Mouse (Mus musculus): ENCODE data around the gene Supt6. TPM values are rescaled to one million over a fixed set of nuclear protein-coding genes. Genes with fewer than 3 reads are reported as not detected.
A peak's percentile ranks its signal among the peaks of the same experiment; 100 is the strongest.

The Supt6 gene
- total RNA-seq, 1 experiment from 2014 or later: 65.2 TPM

DNA sequence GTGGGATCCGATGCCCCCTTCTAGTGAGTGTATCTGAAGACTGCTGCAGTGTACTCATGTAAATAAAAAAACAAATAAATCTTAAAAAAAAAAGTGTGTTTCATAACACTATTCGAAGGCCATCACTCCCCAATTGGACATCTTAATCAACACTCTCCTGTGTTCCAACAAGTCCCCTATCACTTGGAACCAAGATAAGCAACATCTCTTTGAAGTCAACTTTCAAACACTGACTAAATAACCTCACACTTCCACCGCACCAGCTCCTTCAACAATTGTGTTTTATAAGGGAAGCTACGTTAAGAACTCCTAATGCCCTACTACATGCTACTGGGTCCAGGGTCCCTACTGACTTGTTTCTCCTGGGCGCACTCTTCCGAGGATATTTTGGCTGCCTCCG, 63.3 kb downstream of the Supt6 start:
- no peak for DNase-seq

DNA sequence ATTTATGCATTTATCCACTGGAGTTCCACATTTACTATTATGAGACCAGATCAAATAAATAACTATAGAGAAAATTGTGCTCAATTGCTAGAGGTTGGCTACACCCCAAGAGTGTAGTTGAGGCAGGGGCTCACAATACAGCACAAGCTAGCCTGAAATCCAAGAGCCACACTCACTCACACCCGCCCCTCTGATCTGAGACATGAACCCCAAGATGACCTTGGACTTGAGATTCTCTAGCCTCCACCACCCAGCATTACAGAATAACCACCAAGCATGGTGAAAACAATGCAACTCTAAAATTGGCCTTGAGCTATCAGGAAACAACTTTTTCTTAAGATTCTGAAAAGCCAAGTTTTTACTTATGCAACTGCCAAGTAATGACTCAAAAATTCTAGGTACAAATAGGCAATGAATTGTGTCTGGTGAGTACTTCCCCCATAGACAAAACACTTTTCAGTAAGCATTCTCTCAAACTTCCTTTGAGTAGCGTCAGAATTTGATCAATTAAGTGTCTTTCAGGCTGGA, 63.9 kb downstream of the Supt6 start:
- DNase-seq: no peak

DNA sequence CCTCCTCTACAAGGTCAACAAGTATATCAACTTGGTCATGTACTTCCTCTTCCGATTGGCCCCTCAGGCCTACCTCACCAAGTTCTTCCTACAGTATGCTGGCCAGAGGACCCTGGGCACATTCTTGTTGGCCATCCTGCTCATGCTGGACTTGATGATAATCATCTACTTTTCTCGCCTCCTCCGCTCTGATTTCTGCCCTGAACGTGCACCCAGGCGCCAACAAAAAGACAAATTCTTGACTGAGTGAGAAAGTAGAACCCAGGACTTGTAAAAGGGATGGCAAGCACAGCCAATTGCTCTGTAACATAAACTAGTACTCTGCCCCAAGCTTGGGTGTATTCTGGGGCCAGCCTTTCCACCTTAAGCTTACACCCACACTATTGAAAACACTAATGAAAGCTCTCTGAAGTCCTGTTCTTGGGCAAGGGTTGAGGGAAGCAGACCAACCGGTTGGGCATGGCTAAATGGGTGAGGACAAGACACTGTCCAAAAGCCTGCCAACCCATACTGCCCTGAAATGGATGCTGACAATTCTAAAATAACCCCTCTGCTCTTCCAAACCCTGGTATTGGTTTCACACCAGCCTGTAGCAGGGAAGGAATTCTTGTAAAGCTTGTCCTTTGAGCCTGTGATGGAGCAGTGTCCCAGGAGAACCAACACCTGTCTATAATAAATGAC, 65.6 kb downstream of the Supt6 start:
- DNase-seq: no peak

DNA sequence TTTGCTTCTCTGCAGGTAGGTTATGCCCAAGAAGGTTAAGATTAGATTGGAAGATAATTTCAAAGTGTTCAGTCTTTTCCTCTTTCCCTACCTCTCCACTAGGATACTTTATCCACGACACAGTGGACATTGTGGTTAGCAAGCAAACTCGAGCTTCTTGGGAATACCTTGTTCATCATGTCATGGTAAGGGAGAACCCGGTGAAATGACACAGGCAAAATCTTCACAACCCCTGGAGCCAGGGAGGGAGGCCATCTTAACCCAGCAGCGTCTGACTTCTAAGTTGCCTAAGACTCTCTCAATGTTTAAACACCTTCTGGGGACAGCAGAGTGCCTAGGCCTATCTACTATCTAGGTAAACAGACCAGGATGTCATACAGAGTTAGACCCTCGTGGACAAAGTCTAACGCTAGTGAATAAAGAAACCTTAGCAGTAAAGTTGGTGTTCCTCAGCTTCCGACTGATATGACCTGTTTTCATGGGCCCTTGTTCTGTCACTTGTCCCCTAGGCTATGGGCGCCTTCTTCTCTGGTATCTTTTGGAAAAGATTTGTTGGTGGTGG, 66.3 kb downstream of the Supt6 start:
- no peak for DNase-seq

DNA sequence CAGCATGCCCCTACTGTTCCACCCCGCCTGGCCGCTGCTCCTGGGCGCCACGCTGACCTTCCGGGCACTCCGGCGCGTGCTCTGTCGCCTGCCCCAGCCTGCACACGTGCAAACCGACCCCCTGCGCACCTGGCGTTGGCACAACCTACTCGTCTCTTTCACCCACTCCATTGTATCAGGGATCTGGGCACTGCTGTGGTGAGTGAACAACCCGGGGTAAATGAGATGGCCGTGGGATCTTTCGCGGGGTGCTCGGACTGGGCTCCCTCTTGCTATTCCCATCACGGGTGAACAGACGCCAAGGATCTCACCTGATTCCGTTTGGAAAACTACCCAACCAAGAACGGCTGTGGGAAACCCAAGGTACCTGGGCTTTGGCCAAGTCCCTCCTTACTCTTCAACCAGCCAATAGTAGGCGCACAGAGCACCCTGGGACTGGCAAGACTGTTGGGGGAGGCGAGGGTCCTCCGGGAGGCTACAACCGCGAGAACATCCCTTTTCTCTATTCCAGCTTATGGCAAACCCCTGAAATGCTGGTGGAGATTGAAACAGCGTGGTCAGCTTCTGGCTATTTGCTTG, 66.8 kb downstream of the Supt6 start:
- DNase-seq: peak; percentile 65

DNA sequence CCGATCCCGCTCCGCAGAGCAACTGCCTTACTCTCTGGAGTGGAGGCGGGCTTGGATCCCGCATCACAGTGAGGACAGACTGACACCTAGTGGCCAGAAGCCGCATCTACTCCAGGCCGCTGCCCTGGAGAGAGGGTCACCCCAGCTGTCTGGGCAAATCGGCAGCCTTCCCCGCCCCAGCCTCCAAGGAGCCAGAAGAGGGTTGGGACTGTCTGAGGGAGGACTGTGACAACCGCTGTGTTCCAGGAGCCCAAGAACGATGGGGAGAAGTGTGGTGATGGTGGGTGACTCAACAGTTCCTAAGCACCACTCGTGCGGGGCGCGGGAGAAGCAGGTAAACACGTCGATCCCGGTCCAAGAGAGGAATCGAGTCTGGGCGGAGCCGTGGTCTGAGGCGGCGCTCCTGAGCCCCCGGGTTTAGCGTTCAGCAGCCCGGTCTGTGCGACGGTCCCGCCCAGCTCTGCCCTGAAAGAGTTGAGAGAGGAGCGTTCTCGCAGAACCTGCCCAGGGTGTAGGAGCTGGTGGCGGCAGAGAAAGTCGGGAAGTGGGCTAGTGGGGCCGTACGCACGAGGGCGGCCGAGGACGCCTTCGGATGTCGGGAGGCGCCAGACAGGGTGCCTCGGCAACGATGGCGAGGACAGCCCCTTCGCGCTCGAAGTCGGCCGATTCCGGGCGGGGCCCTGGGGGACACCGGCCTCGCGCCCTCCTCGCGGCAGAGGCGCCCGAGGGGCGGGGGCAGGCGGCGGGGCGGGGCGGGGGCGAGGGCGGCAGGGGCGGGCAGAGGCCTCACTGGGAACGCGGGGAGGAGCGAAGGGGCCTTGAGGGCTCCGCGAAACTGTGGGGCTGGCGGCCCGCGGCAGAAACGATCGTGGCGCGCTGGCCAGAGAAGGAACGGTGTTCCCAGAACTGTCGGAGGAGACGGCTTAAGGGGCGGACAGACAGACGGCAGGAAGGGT, 67.6 kb downstream of the Supt6 start:
- DNase-seq: peak; percentile 93

DNA sequence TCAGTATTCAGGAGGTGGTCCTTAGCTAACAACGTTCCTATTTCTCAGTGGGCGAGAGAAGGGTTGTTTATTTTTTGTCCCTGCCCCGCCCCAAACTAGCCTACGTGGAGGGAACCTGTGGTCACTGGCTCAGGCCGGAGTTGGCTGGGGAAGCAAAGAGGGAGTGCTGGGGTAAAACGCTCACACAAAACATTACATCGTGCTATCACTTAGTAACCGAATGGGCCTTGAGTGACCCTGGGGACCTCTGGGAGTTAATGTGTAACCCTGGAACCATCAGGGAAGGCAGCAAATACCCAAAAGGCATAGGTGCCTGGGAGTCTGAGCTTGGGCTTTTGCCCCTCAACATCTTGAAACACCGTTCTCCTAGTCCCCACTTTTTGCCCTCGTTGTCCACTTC, 68.3 kb downstream of the Supt6 start:
- no peak for DNase-seq

DNA sequence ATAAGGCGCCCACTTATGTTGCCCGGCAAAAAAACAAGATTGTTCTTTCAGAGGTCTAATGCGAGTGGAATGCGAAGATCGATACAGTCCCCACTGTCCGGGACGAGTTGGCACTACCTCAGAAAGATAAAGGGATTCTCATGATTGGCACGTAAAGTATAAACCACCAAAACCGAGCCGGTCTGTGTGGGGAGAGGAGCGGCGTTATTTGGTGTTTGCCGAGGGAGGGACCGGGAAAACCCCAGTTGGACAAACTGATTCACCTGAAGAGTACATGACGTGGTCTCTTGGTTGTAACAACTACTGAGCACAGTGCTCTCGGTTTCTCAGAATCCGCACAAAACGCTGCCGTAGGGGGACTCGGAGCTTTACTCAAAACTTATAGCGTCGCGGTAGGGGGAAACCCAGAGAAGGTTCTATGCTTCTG, 68.9 kb downstream of the Supt6 start:
- no peak for DNase-seq

DNA sequence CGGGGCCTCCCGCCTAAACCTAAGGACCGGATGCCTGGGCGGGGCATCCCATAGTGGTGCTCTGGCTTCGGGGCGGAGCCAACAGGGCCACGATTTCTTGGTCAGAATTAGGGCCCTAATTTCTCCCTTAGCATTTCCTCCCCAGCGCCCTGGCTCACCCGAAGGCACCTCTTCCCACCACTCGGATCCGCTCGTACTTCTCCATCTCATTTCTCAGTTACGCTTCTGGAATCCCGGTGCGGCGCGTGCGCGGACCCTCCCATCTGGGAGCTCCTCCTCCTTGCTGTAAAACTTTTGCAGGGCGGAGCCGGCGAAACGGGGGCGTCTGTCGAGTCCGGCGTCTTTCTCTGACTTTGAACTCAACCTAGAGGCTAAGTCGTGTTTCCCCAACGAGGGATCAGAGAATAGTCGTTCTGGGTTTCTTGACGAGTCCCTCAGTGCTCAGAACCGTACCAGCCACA, 69.4 kb downstream of the Supt6 start, which contains the start of the genes Nek8 and Tlcd1:
Gene Nek8 (minus strand): TSS at position 274 of the 461 bp plus-strand sequence.
Gene Tlcd1 (plus strand): TSS at position 310 of the 461 bp plus-strand sequence.
- peak; percentile 91 for DNase-seq

DNA sequence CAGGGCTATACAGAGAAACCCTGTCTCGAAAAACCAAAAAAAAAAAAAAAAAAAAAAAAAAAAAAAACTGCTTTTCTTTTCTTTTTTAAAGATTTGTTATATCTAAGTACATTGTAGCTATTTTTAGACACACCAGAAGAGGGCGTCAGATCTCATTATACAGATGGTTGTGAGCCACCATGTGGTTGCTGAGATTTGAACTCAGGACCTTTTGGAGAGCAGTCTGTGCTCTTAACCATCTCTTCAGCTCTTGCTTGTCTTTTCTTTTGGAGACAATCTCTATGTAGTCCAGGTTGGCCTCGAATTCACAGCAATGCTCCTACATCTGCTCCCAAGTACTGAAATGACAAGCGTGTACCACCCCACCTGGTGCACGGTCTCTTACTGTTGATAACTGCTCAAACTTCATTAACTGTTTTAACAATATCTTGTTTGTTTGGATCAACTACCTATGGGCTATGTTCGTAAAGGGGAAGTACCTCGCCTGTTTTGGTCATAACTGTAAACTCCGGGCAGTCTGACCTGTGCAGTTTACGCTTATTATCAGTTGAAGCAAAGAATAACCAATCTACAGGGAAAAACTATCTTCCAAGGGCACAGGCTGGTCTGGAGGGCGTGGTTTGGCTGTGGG, 69.9 kb downstream of the Supt6 start:
- no peak for DNase-seq

DNA sequence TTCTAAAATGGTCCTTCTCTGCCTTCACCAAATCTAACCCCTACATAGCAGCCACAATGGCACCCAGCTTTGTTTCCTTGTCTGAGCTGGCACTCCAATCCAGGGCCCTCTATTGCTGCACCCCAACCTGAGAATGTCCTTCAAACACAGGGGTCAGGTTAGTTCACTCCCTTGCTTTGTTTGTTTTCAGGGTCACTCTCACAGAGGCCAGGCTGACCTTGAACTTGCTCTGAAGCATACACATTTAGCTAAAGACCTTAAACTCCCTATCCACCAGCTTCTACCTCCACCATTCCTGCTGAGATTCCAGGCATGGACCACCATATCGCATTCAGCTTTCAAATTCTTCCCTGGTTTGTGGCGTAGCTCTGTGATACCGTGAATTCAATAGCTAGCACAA, 71.3 kb downstream of the Supt6 start:
- DNase-seq: no peak

DNA sequence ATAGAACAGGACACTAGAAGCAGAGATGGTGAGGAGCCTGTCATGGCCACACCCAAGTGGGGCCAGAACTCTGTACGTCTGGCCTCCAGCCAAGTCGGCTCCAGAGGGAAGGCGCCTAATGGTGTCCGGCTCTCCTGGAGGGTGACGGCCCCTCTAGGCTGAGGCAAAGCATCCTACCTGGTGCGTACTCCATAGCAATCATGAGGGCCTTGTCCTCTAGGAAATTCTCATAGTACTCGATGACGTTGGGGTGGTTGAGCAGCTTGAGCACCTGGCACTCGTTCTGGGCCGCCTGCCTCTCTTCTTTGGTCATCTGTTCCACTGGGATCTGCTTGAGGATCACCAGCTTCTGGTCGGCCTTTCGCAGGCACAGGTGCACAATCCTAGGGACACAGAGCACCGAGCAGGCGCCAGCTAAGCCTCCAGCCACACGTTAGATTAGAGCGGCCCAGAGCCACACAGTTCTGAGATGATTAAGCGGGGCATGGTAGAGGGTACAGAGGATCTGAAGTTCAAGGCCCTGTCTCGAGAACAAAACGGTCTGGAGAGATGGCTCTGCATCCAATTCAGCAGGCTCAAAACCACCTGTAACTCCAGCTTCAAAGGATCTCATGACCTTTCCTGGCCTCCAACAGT, 72.9 kb downstream of the Supt6 start:
- DNase-seq: no peak

DNA sequence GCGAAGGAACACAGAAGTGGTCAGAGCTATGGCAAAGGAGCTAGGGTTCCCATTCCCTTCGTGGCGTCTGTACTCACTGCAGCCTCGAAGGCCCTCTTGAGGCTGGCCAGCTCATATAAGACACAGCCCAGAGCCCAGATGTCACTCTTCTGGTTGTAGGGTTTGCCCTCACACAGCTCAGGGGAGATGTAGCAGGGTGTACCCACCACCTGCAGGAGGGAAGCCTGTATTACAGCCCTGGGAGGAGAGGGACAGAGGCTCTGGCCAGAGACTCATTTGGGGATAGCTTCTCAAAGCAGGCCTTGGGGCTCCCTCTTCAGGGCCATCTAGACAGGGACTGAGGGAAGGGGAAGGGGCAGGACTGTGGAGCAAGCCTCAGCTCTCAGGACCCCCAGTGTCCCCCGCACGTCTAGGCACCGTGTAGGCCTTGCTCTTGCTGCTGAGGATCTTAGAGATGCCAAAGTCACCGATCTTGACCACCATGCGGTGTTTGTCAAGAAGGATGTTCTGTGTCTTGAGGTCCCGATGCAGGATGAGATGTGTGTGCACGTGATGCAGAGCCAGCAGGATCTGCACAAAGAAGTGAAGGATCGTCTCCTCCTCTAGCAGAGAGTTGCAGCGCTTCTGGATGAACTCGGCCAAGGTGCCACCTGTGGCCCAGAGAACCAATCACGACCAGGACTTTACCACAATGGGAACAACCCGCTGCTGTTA, 73.6 kb downstream of the Supt6 start:
- no peak for DNase-seq

DNA sequence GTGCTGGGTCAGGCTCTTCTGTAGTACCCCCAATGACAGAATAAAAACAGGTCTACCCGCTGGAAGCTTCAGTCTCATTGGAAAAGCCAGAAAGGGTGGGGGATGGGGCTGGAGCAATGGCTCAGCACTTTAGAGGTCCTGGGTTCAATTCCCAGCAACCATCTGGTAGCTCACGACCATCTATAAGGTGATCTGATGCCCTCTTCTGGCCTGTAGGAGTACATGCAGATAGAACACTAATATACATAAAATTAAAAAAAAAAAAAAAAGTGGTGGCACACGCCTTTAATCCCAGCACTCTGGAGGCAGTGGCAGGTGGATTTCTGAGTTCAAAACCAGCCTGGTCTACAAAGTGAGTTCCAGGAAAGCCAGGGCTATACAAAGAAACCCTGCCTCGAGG, 74.5 kb downstream of the Supt6 start:
- no peak for DNase-seq

DNA sequence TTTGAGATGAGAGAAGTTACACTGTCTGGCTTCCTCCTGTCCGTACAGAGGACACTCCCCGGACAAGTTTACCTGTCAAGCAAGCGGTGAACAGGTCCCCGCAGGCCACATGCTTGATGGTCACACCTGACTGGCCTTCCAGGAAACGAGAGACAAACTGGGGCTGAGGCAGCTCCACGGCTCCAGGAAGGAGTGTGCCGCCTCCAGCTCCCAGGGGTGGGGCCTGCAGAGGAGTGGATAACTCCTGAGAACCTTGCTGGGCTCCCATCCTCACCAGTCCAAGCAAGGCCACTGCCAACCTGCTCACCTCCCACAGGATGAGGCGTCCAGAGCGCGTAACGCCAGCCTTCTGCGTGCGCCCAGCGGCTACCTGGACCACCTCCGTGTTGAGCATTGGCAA, 75.5 kb downstream of the Supt6 start:
- DNase-seq: no peak

DNA sequence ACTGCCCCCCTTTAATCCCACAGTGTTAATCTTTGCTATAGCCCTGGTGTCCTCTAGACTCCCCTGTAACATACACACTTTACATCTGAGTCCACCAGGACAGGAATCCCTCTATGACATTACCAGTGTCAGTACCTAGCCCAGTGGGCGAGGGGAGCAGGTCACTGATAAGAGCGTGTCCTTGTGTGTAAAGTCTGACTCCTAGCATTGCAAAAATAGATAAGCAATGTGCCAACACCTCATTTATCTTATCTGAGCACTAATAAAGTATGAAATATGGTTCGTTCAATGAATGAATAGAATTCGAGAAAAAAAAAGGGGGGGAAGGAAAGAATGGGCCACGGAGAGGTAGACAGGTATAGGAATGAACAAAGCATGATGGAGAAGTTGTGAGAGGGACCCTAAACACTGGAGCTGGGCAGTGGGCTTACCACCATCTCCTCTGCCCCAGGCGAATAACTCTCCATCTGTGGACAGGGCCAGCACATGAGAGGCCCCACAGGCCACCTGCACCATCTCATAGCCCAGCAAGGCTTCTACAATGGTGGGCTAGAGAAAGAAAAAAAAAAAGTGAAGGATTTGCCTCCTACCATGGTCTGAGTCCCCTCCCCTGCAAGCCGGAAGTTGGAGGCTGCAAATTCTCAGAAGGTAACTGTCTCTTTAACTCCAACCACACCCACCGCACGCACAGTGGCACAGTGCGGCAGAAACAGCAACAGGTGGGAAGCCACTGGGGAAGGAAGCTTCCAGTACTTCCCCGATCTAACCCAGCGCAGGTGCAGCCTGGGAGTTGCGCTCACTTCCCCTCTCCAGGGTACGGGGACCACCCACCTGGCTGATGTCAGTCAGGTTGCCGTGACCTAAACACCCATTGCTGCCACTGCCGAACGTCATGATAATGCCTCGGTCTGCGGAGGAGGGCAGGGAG, 77.0 kb downstream of the Supt6 start:
- no peak for DNase-seq

DNA sequence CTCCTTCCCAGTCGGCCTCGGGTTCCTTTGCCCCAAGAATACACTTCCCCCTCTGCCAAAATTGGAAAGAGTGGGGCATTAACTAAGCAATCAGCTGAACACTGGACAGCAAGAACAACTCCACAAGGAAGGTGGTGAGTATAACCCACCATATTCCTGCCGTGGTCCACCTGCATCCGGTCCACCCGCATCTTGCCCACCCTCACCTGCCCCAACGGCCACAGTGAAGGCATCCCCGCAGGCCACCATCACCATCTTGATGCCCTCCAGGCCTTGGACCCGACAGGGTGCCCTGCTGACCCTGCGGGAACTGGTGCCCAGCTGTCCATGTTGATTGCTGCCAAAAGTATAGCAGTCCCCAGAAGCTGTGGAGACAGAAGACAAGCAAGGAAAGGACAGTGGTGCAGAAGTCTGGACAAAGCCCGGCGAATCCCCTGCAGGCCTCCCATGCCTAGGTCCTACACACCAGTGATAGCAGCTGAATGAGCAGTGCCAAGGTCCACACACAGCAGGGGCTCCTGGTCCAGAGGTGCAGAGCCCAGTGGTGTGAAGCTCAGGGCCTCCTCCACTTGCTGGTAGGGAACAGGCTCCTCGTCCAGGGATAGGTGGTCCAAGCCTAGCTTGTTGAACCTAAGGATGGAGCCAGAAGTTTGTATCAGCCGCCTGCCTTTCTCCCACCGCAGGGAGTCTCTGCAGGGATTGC, 78.4 kb downstream of the Supt6 start:
- no peak for DNase-seq

DNA sequence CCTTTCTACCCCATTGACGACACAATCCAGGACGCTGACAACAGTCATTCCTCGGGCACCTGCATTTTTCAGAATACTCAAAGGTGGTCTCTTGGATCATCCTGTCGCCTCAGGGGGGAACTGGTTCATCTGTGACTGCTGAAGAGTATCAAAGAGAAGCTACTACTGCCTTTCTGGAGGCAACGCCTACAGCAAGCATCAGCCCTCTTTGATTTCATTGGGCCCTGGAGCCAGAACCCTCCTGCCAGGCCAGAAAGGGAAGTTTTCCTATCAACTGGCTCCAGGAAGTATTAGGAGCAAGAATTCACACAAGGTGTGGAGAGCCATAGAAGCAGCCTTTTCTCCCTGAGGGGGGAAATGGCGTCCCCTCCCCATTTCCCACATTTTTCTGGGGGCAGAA, 79.1 kb downstream of the Supt6 start:
- no peak for DNase-seq

DNA sequence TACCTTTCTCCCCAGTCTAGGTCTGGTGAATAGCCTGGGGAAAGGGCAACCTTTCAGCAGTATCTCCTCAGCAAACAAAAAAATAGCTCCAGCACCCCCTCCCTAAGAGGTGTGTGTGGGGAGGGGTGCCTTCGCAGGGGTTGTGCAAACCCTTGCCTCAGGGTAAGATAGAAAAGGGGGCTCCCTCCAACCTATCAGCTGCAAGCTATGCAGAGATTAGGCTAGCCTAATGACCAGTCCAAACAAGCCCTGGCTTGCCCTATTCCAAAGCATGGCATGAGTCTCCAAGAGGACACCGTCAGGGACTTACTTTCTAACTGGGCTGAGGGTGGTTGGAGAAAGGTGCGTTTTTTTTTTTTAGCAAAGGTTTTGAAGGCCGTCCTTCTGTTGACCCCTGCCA, 79.6 kb downstream of the Supt6 start:
- no peak for DNase-seq
